Mouse (Mus musculus) megakaryocyte, embryonic 14.5 days (primary cell): ENCODE results near the gene Fbxl14. TPM values are rescaled to one million over a fixed set of nuclear protein-coding genes. Genes with fewer than 3 reads are reported as not detected.
"Not testable (repeated sequence)": the region's sequence is repeated elsewhere in the genome, so short reads cannot be mapped to it uniquely, and the experiment has no call there.

Source experiments
- H3K27me3 ChIP-seq: replicated peaks from 2 replicates; pipeline ENCODE3; 2012; ENCODE audit warnings: inconsistent platforms
- H3K36me3 ChIP-seq: replicated peaks from 2 replicates; pipeline ENCODE3; 2012; ENCODE audit warnings: low read length, inconsistent platforms, mixed read lengths
- H3K4me1 ChIP-seq: 2 replicates; pipeline ENCODE4 v1.6.1; 2012; ENCODE audit warnings: inconsistent platforms
- H3K4me3 ChIP-seq: replicated peaks from 2 replicates; pipeline ENCODE3; 2012; ENCODE audit warnings: moderate library complexity, mild to moderate bottlenecking, inconsistent platforms
- H3K9me3 ChIP-seq: 2 replicates; pipeline ENCODE4 v1.6.1; 2012; ENCODE audit warnings: inconsistent platforms
- FLI1 ChIP-seq: IDR thresholded peaks from 2 replicates; pipeline ENCODE4 v1.6.1; 2012; ENCODE audit warnings: low read length, inconsistent platforms, mixed read lengths
- GATA1 ChIP-seq: IDR thresholded peaks from 3 replicates; pipeline ENCODE4 v1.6.1; 2012; ENCODE audit warnings: mixed read lengths, low read length, inconsistent platforms, borderline replicate concordance
- polyA plus RNA-seq: library from polyadenylated mRNA; stranded (reverse); fragments of >175 nt; gene quantifications from 2 replicates; pipeline ENCODE4 v1.2.3, GENCODE M21; 2012; ENCODE audit warnings: low replicate concordance; ENCODE audit not compliant: insufficient read depth

Gene Fbxl14
- polyA plus RNA-seq, 1 experiment: 21.7 TPM

DNA sequence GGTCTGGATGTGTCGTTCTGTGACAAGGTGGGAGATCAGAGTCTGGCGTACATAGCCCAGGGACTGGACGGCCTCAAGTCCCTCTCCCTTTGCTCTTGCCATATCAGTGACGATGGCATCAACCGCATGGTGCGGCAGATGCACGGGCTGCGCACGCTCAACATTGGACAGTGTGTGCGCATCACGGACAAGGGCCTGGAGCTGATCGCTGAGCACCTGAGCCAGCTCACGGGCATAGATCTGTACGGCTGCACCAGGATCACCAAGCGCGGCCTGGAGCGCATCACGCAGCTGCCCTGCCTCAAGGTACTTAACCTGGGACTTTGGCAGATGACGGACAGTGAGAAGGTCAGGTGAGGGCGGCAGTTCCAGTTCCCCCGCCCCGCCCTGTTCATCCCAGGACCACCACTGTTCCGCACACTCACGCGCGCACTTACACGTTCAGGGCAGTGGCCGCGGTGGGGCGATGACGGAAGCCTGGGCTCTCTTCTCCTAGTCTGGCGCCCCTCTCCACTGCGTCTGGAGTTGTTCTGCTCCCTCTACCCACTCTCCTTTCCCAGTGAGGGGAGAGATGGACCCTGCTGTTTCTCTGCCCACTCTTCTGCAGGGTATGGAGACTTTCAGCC, 1.4 kb downstream of the Fbxl14 start:
- peaks cover 20% of the 10 kb centered on the region for H3K36me3 ChIP-seq
- peaks cover 72% of the 10 kb centered on the region for H3K4me1 ChIP-seq
- no peaks in the 10 kb centered on the region for H3K9me3 ChIP-seq
- TF ChIP-seq FLI1: no peak
- no peak for TF ChIP-seq GATA1
- H3K4me3 ChIP-seq: peak overlapping the region; percentile 95
- H3K27me3 ChIP-seq: no peaks in the 10 kb centered on the region

GRCm38 (mm10) chr6:119481741-119482390, 2.4 kb downstream of the Fbxl14 start:
- Histone ChIP-seq H3K4me3 (peak overlapping the region; percentile 95), H3K4me1 (peaks cover 79% of the 10 kb centered on the region), H3K36me3 (peaks cover 22% of the 10 kb centered on the region)
- not testable (repeated sequence) for H3K27me3 ChIP-seq, H3K9me3 ChIP-seq

DNA sequence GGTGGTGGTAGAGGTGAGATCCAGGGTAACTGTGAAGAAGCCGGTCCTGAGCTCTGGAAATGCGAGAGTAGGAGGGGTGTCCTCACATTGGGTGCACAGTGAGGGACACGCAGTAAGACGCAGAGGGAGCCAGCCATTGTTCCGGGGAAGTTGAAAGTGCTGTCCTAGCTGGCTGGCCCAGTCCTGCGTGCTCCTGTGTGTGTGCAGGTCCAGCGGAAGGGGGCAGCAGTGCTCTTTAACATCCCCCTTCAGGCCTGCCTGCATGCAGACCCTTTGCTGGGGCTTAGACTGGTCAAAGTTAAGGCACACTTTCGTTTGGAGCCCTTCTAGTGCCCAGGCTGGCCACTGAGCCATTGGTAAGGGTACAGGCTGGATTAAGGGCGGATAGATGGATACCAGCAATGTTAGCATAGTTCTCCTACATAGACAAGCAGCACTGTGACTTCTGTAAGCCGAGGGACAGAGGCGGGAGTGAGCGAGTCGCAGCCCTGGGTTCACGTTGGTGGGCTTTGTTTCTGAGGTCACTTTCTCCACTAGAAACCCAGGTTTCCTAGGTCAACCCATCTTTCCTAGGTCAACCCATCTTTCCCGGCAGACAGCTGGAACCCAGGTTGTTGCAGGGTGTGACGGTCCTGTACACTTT, 3.6 kb downstream of the Fbxl14 start:
- Histone ChIP-seq H3K27me3 (no peaks in the 10 kb centered on the region), H3K36me3 (peaks cover 22% of the 10 kb centered on the region), H3K4me1 (peaks cover 69% of the 10 kb centered on the region), H3K9me3 (no peaks in the 10 kb centered on the region), H3K4me3 (peak overlapping the region; percentile 88)
- no peak for TF ChIP-seq GATA1
- no peak for TF ChIP-seq FLI1

DNA sequence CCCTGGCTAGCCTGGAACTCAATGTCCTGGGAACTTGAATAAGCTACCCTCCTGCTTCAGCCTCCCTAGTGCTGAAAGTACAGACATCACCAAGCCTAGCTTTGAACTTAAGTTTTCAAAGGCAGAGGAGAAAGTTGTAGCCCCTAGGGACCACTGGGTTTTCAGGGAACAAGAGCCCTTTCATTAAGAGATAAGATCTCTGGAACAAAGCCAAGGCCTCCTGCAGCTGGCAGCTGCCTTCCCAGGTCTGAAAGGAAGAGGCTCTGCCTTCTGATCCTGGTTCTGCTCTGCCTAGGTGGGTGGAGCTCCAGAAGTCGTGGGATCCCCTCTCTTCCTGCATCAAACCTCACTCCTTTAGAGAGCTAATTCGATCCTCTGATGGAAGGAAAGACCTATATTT, 6.0 kb downstream of the Fbxl14 start:
- no peak overlapping the region for H3K4me3 ChIP-seq
- TF ChIP-seq FLI1 (no peak), GATA1 (no peak)
- H3K36me3 ChIP-seq: peaks cover 22% of the 10 kb centered on the region
- peaks cover 6% of the 10 kb centered on the region for H3K27me3 ChIP-seq
- no peaks in the 10 kb centered on the region for H3K9me3 ChIP-seq
- peaks cover 61% of the 10 kb centered on the region for H3K4me1 ChIP-seq

- H3K27me3 ChIP-seq: peaks cover 7% of the 10 kb centered on the region
- no peak for TF ChIP-seq GATA1
- no peak for TF ChIP-seq FLI1
- H3K9me3 ChIP-seq: no peaks in the 10 kb centered on the region
- H3K36me3 ChIP-seq: peaks cover 22% of the 10 kb centered on the region
- peaks cover 53% of the 10 kb centered on the region for H3K4me1 ChIP-seq
- H3K4me3 ChIP-seq: no peak overlapping the region
Observed at GRCm38 (mm10) chr6:119486381-119487084, 7.1 kb downstream of the Fbxl14 start.

DNA sequence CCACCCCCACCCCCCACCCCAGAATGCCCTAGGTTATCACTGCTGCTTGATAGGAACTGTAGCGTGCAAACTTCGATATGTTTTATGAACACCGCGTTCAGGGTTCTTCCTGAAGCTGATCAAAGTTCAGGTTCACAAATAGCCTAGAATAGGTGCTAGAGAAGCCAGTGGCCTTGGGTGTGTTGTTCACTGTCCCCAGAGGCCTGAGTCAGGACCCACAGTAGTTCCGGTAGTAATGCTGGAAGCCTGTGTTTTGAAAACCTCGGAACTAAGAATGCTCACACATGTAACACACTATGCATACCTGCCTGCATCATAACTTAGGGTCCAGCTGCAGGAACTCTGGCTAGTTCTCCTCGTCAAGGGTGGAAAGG, 7.6 kb downstream of the Fbxl14 start:
- peaks cover 10% of the 10 kb centered on the region for H3K27me3 ChIP-seq
- H3K4me3 ChIP-seq: no peak overlapping the region
- TF ChIP-seq FLI1 (no peak), GATA1 (no peak)
- H3K9me3 ChIP-seq: no peaks in the 10 kb centered on the region
- H3K4me1 ChIP-seq: peaks cover 54% of the 10 kb centered on the region
- H3K36me3 ChIP-seq: peaks cover 22% of the 10 kb centered on the region

- peaks cover 12% of the 10 kb centered on the region for H3K27me3 ChIP-seq
- peaks cover 22% of the 10 kb centered on the region for H3K36me3 ChIP-seq
- peaks cover 50% of the 10 kb centered on the region for H3K4me1 ChIP-seq
- TF ChIP-seq FLI1: no peak
- TF ChIP-seq GATA1: no peak
- no peaks in the 10 kb centered on the region for H3K9me3 ChIP-seq
- no peak overlapping the region for H3K4me3 ChIP-seq
Observed at GRCm38 (mm10) chr6:119487619-119488018, 8.2 kb downstream of the Fbxl14 start.

DNA sequence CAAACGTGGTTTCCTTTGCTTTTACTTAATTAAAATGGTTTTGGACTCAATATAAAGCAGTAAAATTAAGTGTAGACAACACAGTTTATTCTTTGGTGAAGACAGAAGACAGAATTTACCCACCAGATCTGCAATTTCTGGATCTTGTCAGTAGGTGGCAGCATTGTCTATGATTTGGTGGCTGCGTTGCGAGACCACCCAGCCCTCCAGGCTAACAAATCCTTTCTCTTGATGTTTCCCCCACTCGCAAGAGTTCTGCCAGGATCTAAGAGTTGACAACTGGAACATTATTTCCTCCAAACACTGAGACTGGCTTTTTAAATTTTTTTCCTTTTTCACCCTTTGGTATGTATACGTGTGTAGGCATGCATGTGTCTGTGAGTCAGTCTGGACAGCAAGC, 10.3 kb downstream of the Fbxl14 start:
- Histone ChIP-seq H3K4me3 (peak overlapping the region; percentile 16), H3K4me1 (peaks cover 29% of the 10 kb centered on the region), H3K9me3 (no peaks in the 10 kb centered on the region), H3K27me3 (peaks cover 20% of the 10 kb centered on the region), H3K36me3 (peaks cover 3% of the 10 kb centered on the region)
- TF ChIP-seq FLI1: no peak
- TF ChIP-seq GATA1: no peak

DNA sequence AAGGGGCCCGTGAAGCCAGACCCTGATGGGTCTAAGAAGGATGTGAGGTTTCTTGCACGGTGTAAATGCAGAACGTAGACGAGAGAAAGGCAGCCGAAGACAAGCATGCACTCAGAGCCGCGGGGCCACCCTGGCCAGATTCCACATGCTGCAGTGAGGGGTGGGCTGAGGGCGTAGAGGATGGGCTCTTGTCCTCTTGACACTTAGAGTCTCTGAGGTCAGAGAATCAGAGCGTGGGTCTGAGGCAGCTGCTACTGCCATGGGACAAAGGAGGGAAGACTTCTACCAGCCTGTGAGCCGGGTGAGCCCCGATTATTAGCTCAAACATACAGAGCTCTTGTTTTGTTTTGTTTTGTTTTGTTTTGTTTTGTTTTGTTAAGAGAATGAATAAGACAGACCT, 11.1 kb downstream of the Fbxl14 start:
- peaks cover 20% of the 10 kb centered on the region for H3K27me3 ChIP-seq
- TF ChIP-seq FLI1 (no peak), GATA1 (no peak)
- peaks cover 2% of the 10 kb centered on the region for H3K36me3 ChIP-seq
- no peak overlapping the region for H3K4me3 ChIP-seq
- no peaks in the 10 kb centered on the region for H3K9me3 ChIP-seq
- peaks cover 25% of the 10 kb centered on the region for H3K4me1 ChIP-seq

GRCm38 (mm10) chr6:119491006-119491405, 11.5 kb downstream of the Fbxl14 start:
- peaks cover 23% of the 10 kb centered on the region for H3K27me3 ChIP-seq
- peaks cover 2% of the 10 kb centered on the region for H3K36me3 ChIP-seq
- TF ChIP-seq GATA1: no peak
- TF ChIP-seq FLI1: no peak
- no peaks in the 10 kb centered on the region for H3K9me3 ChIP-seq
- peaks cover 21% of the 10 kb centered on the region for H3K4me1 ChIP-seq
- H3K4me3 ChIP-seq: no peak overlapping the region
